Mouse (Mus musculus) liver, adult 2 months (tissue): Measurements from ENCODE around the gene Slc34a3. TPM values are rescaled to one million over a fixed set of nuclear protein-coding genes. Genes with fewer than 3 reads are reported as not detected.

Source experiments
- DNase-seq: peaks from one replicate; pipeline ENCODE4 v3.0.0-alpha.2; 2011; ENCODE audit warnings: low read depth, low spot score; ENCODE audit errors: extremely low read depth
- H3K27ac ChIP-seq: fragments of 200-500 bp; replicated peaks from 2 replicates; pipeline ENCODE4 v1.5.1; 2012; ENCODE audit warnings: low read depth, mild to moderate bottlenecking, control low read depth, inconsistent platforms, low read length; ENCODE audit not compliant: insufficient read depth
- H3K27me3 ChIP-seq: fragments of 200-500 bp; 2 replicates; pipeline ENCODE4 v1.6.1; 2012; ENCODE audit warnings: mild to moderate bottlenecking, moderate library complexity, low read length, inconsistent platforms; ENCODE audit not compliant: control insufficient read depth, insufficient read depth
- H3K36me3 ChIP-seq: fragments of 200-500 bp; 2 replicates; pipeline ENCODE4 v1.6.1; 2012; ENCODE audit warnings: low read length, inconsistent platforms; ENCODE audit not compliant: control insufficient read depth, insufficient read depth
- H3K4me1 ChIP-seq: fragments of 200-500 bp; 2 replicates; pipeline ENCODE4 v1.6.1; 2011; ENCODE audit warnings: low read length; ENCODE audit not compliant: control insufficient read depth, insufficient read depth
- H3K4me3 ChIP-seq: fragments of 200-500 bp; 2 replicates; pipeline ENCODE4 v1.5.1; 2011; ENCODE audit warnings: low read depth, mild to moderate bottlenecking, control low read depth, low read length, moderate library complexity; ENCODE audit not compliant: insufficient read depth
- H3K79me2 ChIP-seq: fragments of 200-500 bp; 2 replicates; pipeline ENCODE4 v1.6.1; 2012; ENCODE audit warnings: inconsistent platforms, mild to moderate bottlenecking, low read length, moderate library complexity; ENCODE audit not compliant: control insufficient read depth, insufficient read depth
- H3K9ac ChIP-seq: fragments of 200-500 bp; 2 replicates; pipeline ENCODE4 v1.6.1; 2012; ENCODE audit warnings: low read depth, mild to moderate bottlenecking, control low read depth, inconsistent platforms, low read length
- CTCF ChIP-seq: fragments of 200-500 bp; IDR thresholded peaks from 2 replicates; pipeline ENCODE4 v1.5.1; 2011; ENCODE audit warnings: low read depth, low read length, control low read depth
- POLR2A ChIP-seq: fragments of 200-500 bp; IDR thresholded peaks from 2 replicates; pipeline ENCODE4 v1.6.1; 2011; ENCODE audit warnings: low read length, control low read depth; ENCODE audit not compliant: insufficient read depth; ENCODE audit errors: extremely low read depth
- WGBS: fragments of 180-500 bp; shearing (Covaris S2); methylation state at CpG from one replicate; pipeline ENCODE4 v1.1.7; 2018; 5-methylcytosine and 5-hydroxymethylcytosine counted together
- polyA plus RNA-seq: library from polyadenylated mRNA; depleted of rRNA; stranded (reverse); fragments of >200 nt; gene quantifications from 2 replicates; pipeline ENCODE4 v1.2.3, GENCODE M21; 2012; rRNA removed
- total RNA-seq: library from RNA; depleted of rRNA; stranded (reverse); fragments of >200 nt; gene quantifications from 2 replicates; pipeline ENCODE4 v1.2.3, GENCODE M21; 2014; rRNA removed

The Slc34a3 gene
- total and polyA plus RNA-seq, 2 experiments, result not detected

GRCm38 (mm10) chr2:25180973-25181890, 52.9 kb downstream of the Slc34a3 start:
- H3K27me3 ChIP-seq, result peaks cover 5% of the 10 kb centered on the region
- H3K4me3 ChIP-seq, result peak overlapping the region; percentile 63
- H3K9ac ChIP-seq, result peak overlapping the region; percentile 46
- WGBS, result 2% methylated on average over 98 of the region's 100 CpGs
- no peaks in the 10 kb centered on the region for H3K4me1 ChIP-seq
- no peak for TF ChIP-seq CTCF
- TF ChIP-seq POLR2A, result no peak
- no peak for DNase-seq
- H3K36me3 ChIP-seq, result no peaks in the 10 kb centered on the region
- H3K27ac ChIP-seq, result 0 out of 2 replicates have a peak overlapping the region, but pooled peaks have one; percentile 16
- no peaks in the 10 kb centered on the region for H3K79me2 ChIP-seq

- WGBS, result 2% methylated on average over 35 of the region's 35 CpGs
- TF ChIP-seq CTCF, result peak; percentile 41; the same call in 1 of the 2 replicates
- peak; percentile 52; the same call in 1 of the 2 replicates for TF ChIP-seq POLR2A
- Histone ChIP-seq H3K4me1 (no peaks in the 10 kb centered on the region), H3K4me3 (peak within 1 kb of the TSS; percentile 63), H3K79me2 (no peaks in the 10 kb centered on the region), H3K27ac (peak within 1 kb of the TSS; percentile 26; the same call in 1 of the 2 replicates), H3K27me3 (peaks cover 5% of the 10 kb centered on the region), H3K9ac (peak within 1 kb of the TSS; percentile 46), H3K36me3 (no peaks in the 10 kb centered on the region)
- DNase-seq, result peak; percentile 27
These were observed 53.7 kb downstream of the Slc34a3 start, which contains the start of gene Nrarp for GRCm38 (mm10) chr2:25180478-25180903. TSS of gene Nrarp (plus strand) at chr2:25180758.

GRCm38 (mm10) chr2:25179566-25180217, 54.5 kb downstream of the Slc34a3 start:
- no peak overlapping the region for H3K4me3 ChIP-seq

More at GRCm38 (mm10) chr2:25179566-25180217, 54.5 kb downstream of the Slc34a3 start:
- Histone ChIP-seq H3K9ac (no peak overlapping the region), H3K4me1 (no peaks in the 10 kb centered on the region), H3K27ac (no peak overlapping the region), H3K79me2 (no peaks in the 10 kb centered on the region), H3K36me3 (no peaks in the 10 kb centered on the region), H3K27me3 (peaks cover 5% of the 10 kb centered on the region)
- no peak for TF ChIP-seq CTCF
- no peak for TF ChIP-seq POLR2A
- no peak for DNase-seq
- WGBS, result 73% methylated on average over 15 of the region's 15 CpGs

Other genes with a start within 250 kb of the Slc34a3 start
Only the 30 nearest of the 31 such genes appear.
- gene Nsmf, start 180.0 kb downstream of the Slc34a3 start, total RNA-seq, result 71.2 and 76.2 TPM in 2 replicates
- 182 and 219 TPM in 2 replicates for gene Nsmf, start 180.0 kb downstream of the Slc34a3 start, polyA plus RNA-seq
- gene Entpd8, start 154.1 kb downstream of the Slc34a3 start, total RNA-seq, result 84.8 and 91.8 TPM in 2 replicates
- gene Entpd8, start 154.1 kb downstream of the Slc34a3 start, polyA plus RNA-seq, result 159 and 196 TPM in 2 replicates
- gene Noxa1, start 139.2 kb downstream of the Slc34a3 start, total RNA-seq, result not detected in 2 replicates
- 0.15 TPM in 1 of 2 replicates, not detected in the other for gene Noxa1, start 139.2 kb downstream of the Slc34a3 start, polyA plus RNA-seq
- 0.74 and 2.1 TPM in 2 replicates for gene Nrarp, start 53.6 kb downstream of the Slc34a3 start, total RNA-seq
- gene Nrarp, start 53.6 kb downstream of the Slc34a3 start, polyA plus RNA-seq, result 1.5 and 1.6 TPM in 2 replicates
- 4.6 TPM in 2 replicates for gene Tor4a, start 37.5 kb downstream of the Slc34a3 start, total RNA-seq
- gene Tor4a, start 37.5 kb downstream of the Slc34a3 start, polyA plus RNA-seq, result 4.3 and 7.0 TPM in 2 replicates
- 18.4 and 19.1 TPM in 2 replicates for gene Nelfb, start 22.9 kb downstream of the Slc34a3 start, total RNA-seq
- 22.4 and 27.5 TPM in 2 replicates for gene Nelfb, start 22.9 kb downstream of the Slc34a3 start, polyA plus RNA-seq
- gene Stpg3, start 19.7 kb downstream of the Slc34a3 start, total RNA-seq, result not detected in 2 replicates
- gene Stpg3, start 19.7 kb downstream of the Slc34a3 start, polyA plus RNA-seq, result not detected in 2 replicates
- gene Fam166a, start 15.6 kb downstream of the Slc34a3 start, total RNA-seq, result not detected in 2 replicates
- 0.07 TPM in 1 of 2 replicates, not detected in the other for gene Fam166a, start 15.6 kb downstream of the Slc34a3 start, polyA plus RNA-seq
- gene Tubb4b, start 9.7 kb downstream of the Slc34a3 start, total RNA-seq, result 80.5 and 129 TPM in 2 replicates
- 253 and 254 TPM in 2 replicates for gene Tubb4b, start 9.7 kb downstream of the Slc34a3 start, polyA plus RNA-seq
- gene Rnf224, start 2.4 kb upstream of the Slc34a3 start, total RNA-seq, result not detected in 2 replicates
- not detected in 2 replicates for gene Rnf224, start 2.4 kb upstream of the Slc34a3 start, polyA plus RNA-seq
- gene Rnf208, start 7.9 kb upstream of the Slc34a3 start, total RNA-seq, result not detected in 2 replicates
- gene Rnf208, start 7.9 kb upstream of the Slc34a3 start, polyA plus RNA-seq, result 0.27 and 0.48 TPM in 2 replicates
- gene Cysrt1, start 8.1 kb upstream of the Slc34a3 start, total RNA-seq, result not detected in 2 replicates
- 0.17 TPM in 1 of 2 replicates, not detected in the other for gene Cysrt1, start 8.1 kb upstream of the Slc34a3 start, polyA plus RNA-seq
- gene AL732309.1, start 12.5 kb upstream of the Slc34a3 start, total RNA-seq, result 2.2 and 3.4 TPM in 2 replicates
- 4.0 and 7.3 TPM in 2 replicates for gene AL732309.1, start 12.5 kb upstream of the Slc34a3 start, polyA plus RNA-seq
- 13.8 and 14.5 TPM in 2 replicates for gene Tmem203, start 21.1 kb upstream of the Slc34a3 start, total RNA-seq
- 38.5 and 43.7 TPM in 2 replicates for gene Tmem203, start 21.1 kb upstream of the Slc34a3 start, polyA plus RNA-seq
- gene Tprn, start 28.3 kb upstream of the Slc34a3 start, total RNA-seq, result 0.55 and 2.6 TPM in 2 replicates
- 4.2 and 4.3 TPM in 2 replicates for gene Tprn, start 28.3 kb upstream of the Slc34a3 start, polyA plus RNA-seq
- 12.7 and 17.6 TPM in 2 replicates for gene Ssna1, start 38.1 kb upstream of the Slc34a3 start, total RNA-seq
- 23.0 and 25.5 TPM in 2 replicates for gene Ssna1, start 38.1 kb upstream of the Slc34a3 start, polyA plus RNA-seq
- gene Anapc2, start 38.1 kb upstream of the Slc34a3 start, total RNA-seq, result 24.0 and 24.6 TPM in 2 replicates
- gene Anapc2, start 38.1 kb upstream of the Slc34a3 start, polyA plus RNA-seq, result 45.8 and 52.1 TPM in 2 replicates
- gene Tmem210, start 53.8 kb upstream of the Slc34a3 start, total RNA-seq, result not detected in 2 replicates
- gene Tmem210, start 53.8 kb upstream of the Slc34a3 start, polyA plus RNA-seq, result not detected in 2 replicates
- not detected in 2 replicates for gene Lrrc26, start 55.6 kb upstream of the Slc34a3 start, total RNA-seq
- gene Lrrc26, start 55.6 kb upstream of the Slc34a3 start, polyA plus RNA-seq, result 0.07 and 0.10 TPM in 2 replicates
- gene Grin1, start 84.8 kb upstream of the Slc34a3 start, total RNA-seq, result 0.07 TPM in 1 of 2 replicates, not detected in the other
- gene Grin1, start 84.8 kb upstream of the Slc34a3 start, polyA plus RNA-seq, result not detected in 2 replicates
- gene Man1b1, start 98.0 kb upstream of the Slc34a3 start, total RNA-seq, result 17.3 and 19.5 TPM in 2 replicates
- 8.1 TPM in 2 replicates for gene Man1b1, start 98.0 kb upstream of the Slc34a3 start, polyA plus RNA-seq
- 26.9 and 30.1 TPM in 2 replicates for gene Dpp7, start 122.0 kb upstream of the Slc34a3 start, total RNA-seq
- 28.6 and 45.1 TPM in 2 replicates for gene Dpp7, start 122.0 kb upstream of the Slc34a3 start, polyA plus RNA-seq
- gene Uap1l1, start 131.3 kb upstream of the Slc34a3 start, total RNA-seq, result 3.3 and 5.4 TPM in 2 replicates
- 3.0 and 8.1 TPM in 2 replicates for gene Uap1l1, start 131.3 kb upstream of the Slc34a3 start, polyA plus RNA-seq
- 0.47 TPM in 1 of 2 replicates, not detected in the other for gene Sapcd2, start 138.0 kb upstream of the Slc34a3 start, total RNA-seq
- gene Sapcd2, start 138.0 kb upstream of the Slc34a3 start, polyA plus RNA-seq, result not detected in 2 replicates
- 0.87 and 0.92 TPM in 2 replicates for gene Entpd2, start 161.5 kb upstream of the Slc34a3 start, total RNA-seq
- 5.6 and 9.7 TPM in 2 replicates for gene Entpd2, start 161.5 kb upstream of the Slc34a3 start, polyA plus RNA-seq
- gene Npdc1, start 165.0 kb upstream of the Slc34a3 start, total RNA-seq, result 1.7 and 3.6 TPM in 2 replicates
- 8.4 and 8.9 TPM in 2 replicates for gene Npdc1, start 165.0 kb upstream of the Slc34a3 start, polyA plus RNA-seq
- gene Fut7, start 188.9 kb upstream of the Slc34a3 start, total RNA-seq, result 0.13 TPM in 1 of 2 replicates, not detected in the other
- gene Fut7, start 188.9 kb upstream of the Slc34a3 start, polyA plus RNA-seq, result 0.07 and 0.21 TPM in 2 replicates
- 11.1 and 13.4 TPM in 2 replicates for gene Abca2, start 194.3 kb upstream of the Slc34a3 start, total RNA-seq
- 40.9 and 48.7 TPM in 2 replicates for gene Abca2, start 194.3 kb upstream of the Slc34a3 start, polyA plus RNA-seq
- 0.18 and 0.54 TPM in 2 replicates for gene Clic3, start 222.5 kb upstream of the Slc34a3 start, total RNA-seq
- 6.2 and 9.2 TPM in 2 replicates for gene Clic3, start 222.5 kb upstream of the Slc34a3 start, polyA plus RNA-seq
- 30.6 and 36.8 TPM in 2 replicates for gene Paxx, start 226.7 kb upstream of the Slc34a3 start, total RNA-seq
- gene Paxx, start 226.7 kb upstream of the Slc34a3 start, polyA plus RNA-seq, result 173 and 181 TPM in 2 replicates